Mouse (Mus musculus): ENCODE measurements around the gene Tmco5b. TPM values are rescaled to one million over a fixed set of nuclear protein-coding genes. Genes with fewer than 3 reads are reported as not detected.

The Tmco5b gene
- not detected in 2 replicates for polyA plus RNA-seq (2015; fragmentation: Nextera tagmentation; extraction: Ambion mirVana)

DNA sequence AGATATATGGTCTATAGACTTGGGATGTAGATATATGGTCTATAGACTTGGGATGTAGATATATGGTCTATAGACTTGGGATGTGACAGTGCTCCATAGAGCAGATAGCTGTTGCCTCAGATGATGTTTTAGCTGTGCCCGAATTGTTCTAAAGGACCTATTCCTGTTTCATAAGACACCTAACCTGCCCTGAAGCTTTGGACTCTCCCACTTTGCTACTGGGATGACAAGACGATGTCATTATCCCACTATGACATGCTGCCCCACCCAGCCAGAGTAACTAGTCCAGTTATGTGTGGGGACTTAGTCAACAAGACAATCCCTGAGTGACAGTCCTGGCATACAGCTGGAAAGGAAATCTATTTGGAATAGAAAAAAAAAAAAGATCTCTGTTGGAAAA is at the start of gene Tmco5b:
TSS of gene Tmco5b (plus strand) at position 301 of the 400 bp plus-strand sequence.
- H3K9me3 ChIP-seq, result no peaks in the 10 kb centered on the region
- H3K4me1 ChIP-seq, result no peaks in the 10 kb centered on the region
- H3K4me3 ChIP-seq, result no peak within 1 kb of the TSS
- H3K27ac ChIP-seq (replicated peaks), result no peak within 1 kb of the TSS
- H3K27me3 ChIP-seq, result no peaks in the 10 kb centered on the region
- no peak for ATAC-seq (replicated peaks)
- no peak within 1 kb of the TSS for H3K9ac ChIP-seq (replicated peaks)
- no peak within 1 kb of the TSS for H3K4me2 ChIP-seq (replicated peaks)
- WGBS, result 96% methylated on average over 2 of the region's 2 CpGs
- H3K36me3 ChIP-seq, result no peaks in the 10 kb centered on the region

DNA sequence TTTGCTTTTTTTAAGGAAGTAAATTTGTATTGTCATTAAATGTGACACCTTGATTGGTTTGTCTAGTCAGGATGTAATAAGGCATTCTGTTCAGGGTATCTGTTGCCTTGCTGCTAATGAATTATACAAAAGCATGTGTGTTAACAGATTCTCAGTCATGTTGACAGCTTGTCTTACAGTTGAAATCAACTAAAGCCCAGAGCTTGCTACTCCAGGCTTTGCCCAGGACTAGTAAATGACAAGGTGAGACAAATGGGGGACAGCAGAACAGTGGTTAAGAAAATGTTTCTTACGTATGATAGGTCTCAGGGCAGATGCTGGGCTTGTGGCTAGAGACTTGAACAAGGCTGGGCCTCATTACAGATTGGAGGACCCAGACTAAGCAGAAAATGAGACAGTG is 48.5 kb upstream of the Tmco5b start:
- Histone ChIP-seq H3K36me3 (no peaks in the 10 kb centered on the region), H3K9ac (replicated peaks) (no peak overlapping the region), H3K4me3 (no peak overlapping the region), H3K4me2 (replicated peaks) (no peak overlapping the region), H3K4me1 (no peaks in the 10 kb centered on the region), H3K27ac (replicated peaks) (no peak overlapping the region), H3K27me3 (no peaks in the 10 kb centered on the region), H3K9me3 (no peaks in the 10 kb centered on the region)
- 43% methylated on average over 1 of the region's 1 CpGs for WGBS
- peak; percentile 82 for ATAC-seq (replicated peaks)

DNA sequence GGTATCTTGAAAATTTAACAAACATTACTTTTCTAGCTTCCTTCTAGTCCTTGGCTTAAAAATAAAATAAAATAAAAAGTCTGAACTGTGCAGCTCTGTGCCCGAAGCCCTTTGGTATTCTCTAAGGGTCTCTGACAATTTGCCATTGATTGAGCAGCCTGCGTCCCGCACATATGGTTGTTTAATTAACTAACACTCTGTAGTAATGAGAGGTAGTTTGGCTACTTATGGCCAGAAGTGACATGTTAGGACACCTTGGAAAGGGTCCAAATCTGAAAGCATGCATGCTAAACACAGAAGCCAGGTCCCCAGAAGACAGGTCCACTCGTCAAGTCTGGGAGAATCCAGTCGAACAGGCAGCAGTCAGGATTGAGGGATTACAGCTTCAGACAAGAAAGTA is 46.7 kb upstream of the Tmco5b start:
- H3K4me3 ChIP-seq, result no peak overlapping the region
- H3K27ac ChIP-seq (replicated peaks), result no peak overlapping the region
- no peaks in the 10 kb centered on the region for H3K36me3 ChIP-seq
- H3K4me1 ChIP-seq, result no peaks in the 10 kb centered on the region
- H3K9me3 ChIP-seq, result no peaks in the 10 kb centered on the region
- H3K27me3 ChIP-seq, result no peaks in the 10 kb centered on the region
- H3K4me2 ChIP-seq (replicated peaks), result no peak overlapping the region
- 31% methylated on average over 5 of the region's 5 CpGs for WGBS
- no peak overlapping the region for H3K9ac ChIP-seq (replicated peaks)
- ATAC-seq (replicated peaks), result no peak

DNA sequence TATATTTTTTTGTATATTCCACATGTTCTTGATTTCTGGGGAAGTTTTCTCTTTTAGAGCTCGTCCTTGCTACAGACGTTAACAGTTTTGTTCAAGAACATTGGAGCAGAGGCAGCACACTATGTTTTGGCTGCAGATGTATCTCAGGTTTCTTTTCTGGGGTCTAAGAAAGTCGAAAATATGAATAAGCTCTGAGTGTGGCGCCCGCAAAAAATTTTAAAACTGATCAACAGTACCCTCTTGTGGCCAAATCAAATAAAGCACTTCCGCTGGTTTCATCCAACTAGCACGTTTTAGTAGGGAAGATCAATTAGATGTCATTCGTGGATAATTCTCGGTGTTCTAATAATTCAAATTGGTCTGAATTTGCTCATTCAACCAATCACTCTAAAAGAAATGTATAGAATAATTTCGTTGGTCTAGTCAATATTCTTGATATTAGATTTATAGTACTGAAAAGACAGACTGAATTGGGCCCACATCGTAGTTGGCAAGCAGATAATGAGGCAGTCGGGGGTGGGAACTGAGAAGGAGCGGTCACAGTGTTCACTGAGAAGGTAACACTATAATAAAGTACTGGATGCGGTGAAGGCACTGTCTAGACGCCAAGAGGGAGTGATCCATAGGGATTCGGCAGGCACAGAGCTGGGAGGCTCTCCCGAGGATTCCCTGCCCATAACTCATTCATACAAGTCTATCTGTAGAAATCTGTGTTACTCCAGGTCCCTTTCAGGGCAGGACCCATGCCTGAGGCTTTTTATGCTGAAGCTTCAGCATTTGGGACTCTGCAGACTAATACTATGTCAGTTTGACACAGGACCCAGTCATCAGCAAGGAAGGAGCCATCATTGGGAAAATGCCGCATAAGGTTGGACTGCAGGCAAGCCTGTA is 17.1 kb downstream of the Tmco5b start:
- H3K4me2 ChIP-seq (replicated peaks), result no peak overlapping the region
- no peak overlapping the region for H3K27ac ChIP-seq (replicated peaks)
- H3K9me3 ChIP-seq, result no peaks in the 10 kb centered on the region
- H3K36me3 ChIP-seq, result no peaks in the 10 kb centered on the region
- 37% methylated on average over 18 of the region's 18 CpGs for WGBS
- 0 out of 2 replicates have a peak overlapping the region, but pooled peaks have one; percentile 15 for H3K9ac ChIP-seq (replicated peaks)
- H3K4me3 ChIP-seq, result no peak overlapping the region
- H3K4me1 ChIP-seq, result no peaks in the 10 kb centered on the region
- ATAC-seq (replicated peaks), result peak; percentile 74
- no peaks in the 10 kb centered on the region for H3K27me3 ChIP-seq

DNA sequence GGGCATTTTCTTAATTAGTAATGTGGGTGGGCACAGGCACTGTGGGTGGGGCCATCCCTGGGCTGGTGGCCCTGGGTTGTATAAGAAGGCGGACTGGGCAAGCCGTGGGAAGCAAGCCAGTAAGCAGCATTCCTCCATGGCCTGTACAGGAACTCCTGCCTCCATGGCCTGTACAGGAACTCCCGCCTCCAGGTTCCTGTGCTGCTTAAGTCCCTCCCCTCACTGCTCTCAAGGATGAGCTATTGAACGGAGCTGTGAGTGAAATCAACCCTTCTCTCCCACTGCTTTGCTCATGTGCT is 17.7 kb downstream of the Tmco5b start:
- Histone ChIP-seq H3K9me3 (no peaks in the 10 kb centered on the region), H3K27ac (replicated peaks) (no peak overlapping the region), H3K36me3 (no peaks in the 10 kb centered on the region), H3K27me3 (no peaks in the 10 kb centered on the region), H3K4me3 (no peak overlapping the region), H3K9ac (replicated peaks) (no peak overlapping the region), H3K4me2 (replicated peaks) (no peak overlapping the region), H3K4me1 (no peaks in the 10 kb centered on the region)
- 67% methylated on average over 4 of the region's 4 CpGs for WGBS
- peak; percentile 54 for ATAC-seq (replicated peaks)

DNA sequence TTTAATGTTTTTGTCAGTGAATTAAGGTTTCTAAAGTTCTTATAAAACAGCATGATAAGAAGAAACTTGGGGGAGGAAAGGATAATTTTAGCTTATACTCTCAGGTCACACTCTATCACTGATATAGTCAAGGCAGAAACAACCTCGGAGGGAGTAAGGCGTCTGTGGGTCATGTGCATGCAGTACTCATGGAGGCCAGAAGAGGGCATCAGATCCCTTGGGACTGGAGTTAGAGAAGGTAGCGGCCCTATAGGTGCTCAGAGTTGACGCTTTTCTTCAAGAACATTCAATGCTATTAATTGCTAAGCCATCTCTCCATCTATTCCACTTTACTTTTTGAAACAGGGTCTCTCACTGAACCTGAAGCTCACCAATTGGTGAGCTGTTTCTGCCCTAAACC is 19.8 kb downstream of the Tmco5b start:
- no peak overlapping the region for H3K4me2 ChIP-seq (replicated peaks)
- no peaks in the 10 kb centered on the region for H3K4me1 ChIP-seq
- H3K27me3 ChIP-seq, result no peaks in the 10 kb centered on the region
- H3K27ac ChIP-seq (replicated peaks), result no peak overlapping the region
- no peak overlapping the region for H3K9ac ChIP-seq (replicated peaks)
- no peaks in the 10 kb centered on the region for H3K36me3 ChIP-seq
- no peak overlapping the region for H3K4me3 ChIP-seq
- WGBS, result 10% methylated on average over 4 of the region's 4 CpGs
- peak; percentile 73 for ATAC-seq (replicated peaks)
- H3K9me3 ChIP-seq, result no peaks in the 10 kb centered on the region

DNA sequence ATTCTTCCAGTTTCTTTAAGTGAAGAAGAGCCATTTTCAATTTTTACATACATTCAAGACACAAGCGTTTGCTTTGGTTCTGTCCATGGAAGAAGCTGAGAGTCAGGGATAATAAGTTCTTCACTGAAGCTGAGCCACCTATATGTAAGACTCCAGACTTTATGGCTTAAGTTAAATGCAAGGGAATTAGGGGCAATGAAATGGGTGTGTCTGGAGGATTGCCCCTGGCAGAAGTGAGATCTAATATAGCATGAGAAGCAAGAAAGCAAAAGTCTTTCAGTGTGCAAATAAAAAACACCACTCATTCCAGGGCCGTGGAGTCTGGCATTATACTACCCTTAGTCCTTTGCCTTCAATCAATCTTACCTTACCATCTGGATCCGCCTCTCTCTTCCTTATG is 25.7 kb downstream of the Tmco5b start:
- Histone ChIP-seq H3K4me2 (replicated peaks) (no peak overlapping the region), H3K36me3 (no peaks in the 10 kb centered on the region), H3K9ac (replicated peaks) (no peak overlapping the region), H3K4me3 (no peak overlapping the region), H3K9me3 (no peaks in the 10 kb centered on the region), H3K4me1 (no peaks in the 10 kb centered on the region), H3K27me3 (no peaks in the 10 kb centered on the region), H3K27ac (replicated peaks) (no peak overlapping the region)
- ATAC-seq (replicated peaks), result no peak
- WGBS, result 88% methylated on average over 3 of the region's 3 CpGs

DNA sequence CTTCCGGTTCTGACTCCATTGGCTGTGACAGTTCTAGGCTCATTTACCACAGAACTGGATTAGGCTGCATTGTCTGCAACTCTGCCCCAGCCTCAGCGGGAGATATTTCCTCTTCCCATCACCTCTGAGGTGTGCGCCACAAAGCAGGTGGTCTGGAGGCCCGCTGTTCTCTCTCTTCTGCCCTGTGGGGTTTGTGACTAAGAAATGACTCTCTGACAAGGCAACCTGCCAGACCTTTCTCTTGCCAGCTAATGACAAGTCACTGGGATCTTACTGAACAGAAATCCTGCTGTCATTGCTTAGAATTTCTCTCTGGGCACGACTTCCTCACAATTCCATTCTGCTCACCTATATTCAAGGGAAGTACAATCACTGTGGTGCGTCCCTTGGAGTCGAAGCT is 37.5 kb downstream of the Tmco5b start:
- Histone ChIP-seq H3K4me1 (peaks cover 9% of the 10 kb centered on the region), H3K4me3 (no peak overlapping the region), H3K9ac (replicated peaks) (no peak overlapping the region), H3K27me3 (0 out of 2 replicates have a peak, but pooled peaks cover 3% of the 10 kb centered on the region), H3K27ac (replicated peaks) (no peak overlapping the region), H3K4me2 (replicated peaks) (no peak overlapping the region), H3K36me3 (no peaks in the 10 kb centered on the region), H3K9me3 (no peaks in the 10 kb centered on the region)
- 23% methylated on average over 7 of the region's 7 CpGs for WGBS
- no peak for ATAC-seq (replicated peaks)

DNA sequence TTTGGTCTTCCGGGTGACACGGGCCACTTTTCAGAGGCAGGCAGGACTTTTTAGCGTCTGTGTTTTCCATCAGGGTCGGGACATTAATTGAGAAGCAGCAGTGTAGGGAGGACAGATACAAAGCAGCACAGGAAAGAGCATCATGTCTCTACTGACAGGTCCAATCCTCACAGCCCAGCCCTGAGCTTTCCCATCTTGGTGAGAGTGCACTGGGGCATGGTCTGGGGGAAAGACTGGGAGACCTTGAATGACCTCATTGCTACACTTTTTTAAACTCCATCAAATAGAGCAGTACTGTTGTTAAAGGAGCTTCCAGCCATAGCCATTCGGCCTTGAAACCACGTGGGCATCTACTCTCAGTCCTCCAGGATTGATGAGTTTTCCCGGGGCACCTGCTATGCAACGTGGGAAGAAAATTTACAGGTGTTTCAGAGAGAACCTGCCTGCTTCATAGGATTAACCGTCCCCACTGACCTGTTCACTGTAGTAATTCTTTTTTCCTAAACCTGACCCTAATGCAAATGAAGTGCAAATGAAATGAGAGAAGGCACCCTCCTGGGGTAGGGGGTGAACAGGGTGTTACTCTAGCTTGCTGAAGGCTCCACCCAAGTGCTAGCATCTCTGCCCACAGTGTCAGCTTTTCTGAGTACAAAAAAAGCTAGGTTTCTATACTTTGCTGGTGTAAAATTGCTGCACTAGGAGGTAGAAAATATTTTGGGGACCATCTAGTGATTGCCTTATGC is 48.4 kb downstream of the Tmco5b start:
- H3K27ac ChIP-seq (replicated peaks), result no peak overlapping the region

DNA sequence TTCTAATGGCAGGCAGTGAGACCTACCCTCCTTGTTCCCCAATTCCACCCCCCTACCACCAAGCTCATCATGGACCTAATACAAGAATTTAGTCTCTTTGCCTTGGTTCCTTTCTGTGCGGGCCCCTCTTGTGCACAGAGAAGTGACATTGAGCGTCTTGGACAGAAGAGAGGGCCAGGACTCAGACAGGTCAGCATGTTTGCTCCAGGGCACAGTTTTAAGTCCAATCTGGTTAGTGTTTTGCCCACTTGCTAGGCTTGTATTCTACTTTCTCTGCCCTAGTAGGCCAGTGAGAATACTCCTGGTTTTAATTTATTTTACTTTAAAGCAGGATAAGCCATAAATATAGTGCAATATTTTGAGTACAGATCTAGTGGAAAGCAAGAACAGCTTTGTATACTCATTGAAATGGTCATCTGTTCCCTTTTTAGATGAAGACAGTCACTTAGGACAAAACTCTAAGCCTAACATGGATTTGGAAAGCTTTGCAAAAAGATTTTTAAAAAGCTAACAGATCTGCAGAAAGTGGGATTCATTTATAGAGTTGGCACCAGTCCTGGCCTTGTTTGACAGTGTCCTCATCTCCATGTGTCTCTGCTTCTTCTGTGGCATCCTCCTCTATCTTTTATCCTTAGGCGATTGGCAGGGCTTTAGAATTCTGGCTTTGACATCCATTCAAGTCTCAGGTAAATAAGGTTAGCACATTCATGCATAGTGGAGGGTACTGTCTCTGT is 50.2 kb downstream of the Tmco5b start:
- Histone ChIP-seq H3K27ac (replicated peaks) (no peak overlapping the region), H3K4me1 (no peaks in the 10 kb centered on the region), H3K4me3 (no peak overlapping the region), H3K27me3 (no peaks in the 10 kb centered on the region), H3K9ac (replicated peaks) (no peak overlapping the region), H3K4me2 (replicated peaks) (no peak overlapping the region), H3K9me3 (no peaks in the 10 kb centered on the region), H3K36me3 (no peaks in the 10 kb centered on the region)
- WGBS, result 88% methylated on average over 3 of the region's 3 CpGs
- no peak for ATAC-seq (replicated peaks)

More for the DNA sequence above, 48.4 kb downstream of the Tmco5b start:
- WGBS, result 56% methylated on average over 9 of the region's 9 CpGs
- Histone ChIP-seq H3K9ac (replicated peaks) (no peak overlapping the region), H3K27me3 (peaks cover 4% of the 10 kb centered on the region; the same call in 1 of the 2 replicates), H3K4me2 (replicated peaks) (no peak overlapping the region), H3K4me3 (no peak overlapping the region), H3K4me1 (no peaks in the 10 kb centered on the region), H3K36me3 (no peaks in the 10 kb centered on the region), H3K9me3 (no peaks in the 10 kb centered on the region)
- no peak for ATAC-seq (replicated peaks)

DNA sequence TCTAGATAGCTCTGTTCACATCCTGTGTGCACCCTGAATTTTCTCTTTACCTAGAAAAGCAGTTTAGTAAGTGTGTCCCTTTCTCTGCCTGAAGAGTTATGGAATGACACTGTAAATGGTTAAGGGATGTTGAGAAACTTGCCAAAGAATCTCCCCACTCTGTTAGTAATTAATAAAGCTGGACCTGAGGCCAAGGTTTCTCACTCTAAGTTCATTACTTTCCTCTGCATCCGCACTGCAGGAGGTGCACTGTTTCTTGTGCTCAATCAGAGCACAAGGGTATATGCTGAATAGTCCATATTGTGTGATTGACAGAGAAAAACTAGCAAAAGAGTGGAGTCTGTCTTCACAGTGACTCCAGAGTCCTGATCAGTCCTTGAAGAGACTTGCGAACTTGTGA is 59.0 kb downstream of the Tmco5b start:
- 83% methylated on average over 2 of the region's 2 CpGs for WGBS
- Histone ChIP-seq H3K4me1 (no peaks in the 10 kb centered on the region), H3K36me3 (no peaks in the 10 kb centered on the region), H3K27ac (replicated peaks) (no peak overlapping the region), H3K9me3 (no peaks in the 10 kb centered on the region), H3K4me2 (replicated peaks) (no peak overlapping the region), H3K27me3 (no peaks in the 10 kb centered on the region), H3K4me3 (no peak overlapping the region), H3K9ac (replicated peaks) (no peak overlapping the region)
- no peak for ATAC-seq (replicated peaks)
